Mouse (Mus musculus) G1E (cell line): ENCODE data around the gene Tmem167. TPM values are rescaled to one million over a fixed set of nuclear protein-coding genes. Genes with fewer than 3 reads are reported as not detected.

Source experiments
- ATAC-seq: 2 replicates; pipeline ENCODE4 v1.8.0; 2016; ENCODE audit warnings: mild to moderate bottlenecking; ENCODE audit not compliant: insufficient number of reproducible peaks, poor library complexity, low FRiP score, severe bottlenecking; ENCODE audit errors: extremely low read depth
- DNase-seq: peaks from one replicate; pipeline ENCODE4 v3.0.0; 2012; ENCODE audit warnings: low spot score
- H3K27me3 ChIP-seq: 2 replicates; pipeline ENCODE4 v1.6.1; 2012; ENCODE audit warnings: mild to moderate bottlenecking, low read length, inconsistent platforms; ENCODE audit not compliant: insufficient read depth
- H3K36me3 ChIP-seq: replicated peaks from 2 replicates; pipeline ENCODE3; 2012; ENCODE audit warnings: mild to moderate bottlenecking, inconsistent platforms
- H3K4me1 ChIP-seq: 2 replicates; pipeline ENCODE4 v1.6.1; 2012; ENCODE audit warnings: low read depth, low read length, inconsistent platforms, mixed read lengths; ENCODE audit not compliant: insufficient read depth
- H3K4me3 ChIP-seq: 2 replicates; pipeline ENCODE4 v1.5.1; 2012; ENCODE audit warnings: low read depth, mild to moderate bottlenecking, inconsistent platforms, low read length, moderate library complexity, mixed read lengths
- H3K9me3 ChIP-seq: replicated peaks from 2 replicates; pipeline ENCODE4 v1.6.1; 2012; ENCODE audit warnings: inconsistent platforms
- CTCF ChIP-seq: IDR thresholded peaks from 2 replicates; pipeline ENCODE4 v1.5.1; 2012; ENCODE audit warnings: low read depth, low read length, inconsistent platforms, mixed read lengths
- GATA1 ChIP-seq: IDR thresholded peaks from 2 replicates; pipeline ENCODE4 v1.6.1; 2012; ENCODE audit warnings: borderline replicate concordance, low read length, inconsistent platforms, mixed read lengths
- GATA2 ChIP-seq: IDR thresholded peaks from 2 replicates; pipeline ENCODE4 v1.6.1; 2012; ENCODE audit warnings: low read depth, low read length, inconsistent platforms, borderline replicate concordance
- POLR2AphosphoS5 ChIP-seq: IDR thresholded peaks from 2 replicates; pipeline ENCODE4 v1.6.1; 2012; ENCODE audit warnings: low read depth, low read length, inconsistent platforms; ENCODE audit not compliant: insufficient replicate concordance
- TAL1 ChIP-seq: conservative IDR thresholded peaks from 2 replicates; pipeline ENCODE4 v1.6.1; 2012; ENCODE audit warnings: low read depth, low read length, inconsistent platforms, mixed read lengths
- polyA plus RNA-seq: library from polyadenylated mRNA; stranded (reverse); fragments of >175 nt; gene quantifications from 2 replicates; pipeline ENCODE4 v1.2.3, GENCODE M21; 2012
- total RNA-seq, 2 experiments: library from RNA; stranded (forward) in 1 of 2; stranded (reverse) in 1 of 2; fragments of 200-1000 nt in 1 of 2; fragments of >200 nt in 1 of 2; fragmentation: Nextera tagmentation in 1 of 2; gene quantifications; 2 replicates each; pipeline ENCODE4 v1.2.3; 2014 to 2017

The Tmem167 gene
- total and polyA plus RNA-seq, 3 experiments = 4.8 to 33.0 (median 20.0) TPM

DNA sequence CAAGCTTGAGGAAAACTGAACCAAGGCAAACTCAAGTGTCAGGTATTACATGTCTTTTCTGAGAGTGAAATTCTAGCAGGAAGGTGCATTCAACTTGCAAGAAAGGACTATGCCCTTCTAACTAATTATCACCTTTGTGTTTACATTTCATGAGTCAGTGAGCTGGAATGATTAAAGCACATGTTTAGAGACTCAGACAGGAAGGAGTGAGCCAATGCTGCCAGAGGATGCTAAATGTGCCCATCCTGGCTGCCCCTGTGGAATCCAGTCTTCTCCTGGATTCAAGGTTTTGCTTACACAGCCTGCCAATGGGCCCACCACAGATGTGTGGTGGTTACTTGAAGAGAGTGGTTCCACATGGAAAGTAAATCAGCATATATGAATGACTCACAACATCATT, 82.5 kb downstream of the Tmem167 start:
- Histone ChIP-seq H3K27me3 (no peaks in the 10 kb centered on the region), H3K36me3 (no peaks in the 10 kb centered on the region), H3K4me1 (no peaks in the 10 kb centered on the region), H3K4me3 (no peak overlapping the region), H3K9me3 (no peaks in the 10 kb centered on the region)
- DNase-seq (no peak), ATAC-seq (no peak)
- TF ChIP-seq POLR2AphosphoS5 (no peak), GATA1 (no peak), GATA2 (no peak), CTCF (no peak), TAL1 (no peak)

DNA sequence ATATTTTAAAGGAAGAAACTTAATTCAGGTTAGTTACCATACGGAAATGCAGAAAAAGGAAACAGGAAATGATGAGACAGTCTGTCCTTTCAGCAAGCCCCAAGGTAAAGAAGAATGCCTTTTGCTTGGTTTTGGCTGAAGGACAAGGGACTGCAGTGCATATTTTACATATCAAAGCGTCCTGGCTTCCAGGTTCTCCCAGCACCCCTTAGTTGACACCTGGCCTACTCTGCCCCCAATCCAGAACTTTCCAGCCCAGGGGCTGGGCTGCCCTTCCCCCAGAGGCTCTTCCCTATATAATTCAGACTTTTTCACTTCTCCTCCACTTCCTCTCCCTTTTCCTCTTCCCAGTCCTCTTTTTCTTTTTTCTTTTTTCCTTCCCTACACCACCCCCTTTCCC, 86.7 kb downstream of the Tmem167 start:
- DNase-seq (no peak), ATAC-seq (no peak)
- Histone ChIP-seq H3K4me3 (no peak overlapping the region), H3K27me3 (no peaks in the 10 kb centered on the region), H3K4me1 (no peaks in the 10 kb centered on the region), H3K36me3 (no peaks in the 10 kb centered on the region), H3K9me3 (no peaks in the 10 kb centered on the region)
- TF ChIP-seq GATA1 (no peak), POLR2AphosphoS5 (no peak), TAL1 (no peak), GATA2 (no peak), CTCF (no peak)

- H3K9me3 ChIP-seq = no peaks in the 10 kb centered on the region
- no peak overlapping the region for H3K4me3 ChIP-seq
- no peaks in the 10 kb centered on the region for H3K4me1 ChIP-seq
- no peaks in the 10 kb centered on the region for H3K36me3 ChIP-seq
- H3K27me3 ChIP-seq = no peaks in the 10 kb centered on the region
- DNase-seq = no peak
- no peak for ATAC-seq
- no peak for TF ChIP-seq GATA1
- no peak for TF ChIP-seq GATA2
- no peak for TF ChIP-seq TAL1
- TF ChIP-seq POLR2AphosphoS5 = no peak
- no peak for TF ChIP-seq CTCF
Observed at GRCm38 (mm10) chr13:90182262-90182661, 93.3 kb downstream of the Tmem167 start.

- ATAC-seq (no peak), DNase-seq (no peak)
- Histone ChIP-seq H3K36me3 (no peaks in the 10 kb centered on the region), H3K27me3 (no peaks in the 10 kb centered on the region), H3K4me3 (no peak overlapping the region), H3K9me3 (no peaks in the 10 kb centered on the region), H3K4me1 (no peaks in the 10 kb centered on the region)
- no peak for TF ChIP-seq TAL1
- no peak for TF ChIP-seq GATA2
- no peak for TF ChIP-seq GATA1
- TF ChIP-seq POLR2AphosphoS5 = no peak
- TF ChIP-seq CTCF = no peak
Observed at GRCm38 (mm10) chr13:90183536-90183935, 94.6 kb downstream of the Tmem167 start.

DNA sequence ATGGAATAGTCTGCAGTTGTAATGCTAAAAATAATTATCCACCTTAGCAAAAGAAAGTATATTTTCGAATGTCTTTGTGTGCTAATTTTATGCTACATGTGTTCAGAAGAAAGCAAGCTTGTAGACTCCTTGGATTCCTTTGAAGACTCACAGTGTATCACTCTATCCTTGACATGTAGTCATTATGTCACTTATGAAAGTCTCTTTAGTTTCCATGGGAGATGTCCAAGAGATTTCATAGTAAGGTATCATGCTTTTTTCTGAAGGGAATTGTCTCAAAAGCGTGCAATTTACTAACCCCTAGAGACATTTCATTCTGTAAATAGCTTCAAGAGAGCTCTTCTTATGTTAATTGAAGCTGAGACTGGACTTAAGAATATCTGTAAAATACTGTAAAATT, 97.8 kb downstream of the Tmem167 start:
- TF ChIP-seq POLR2AphosphoS5 (no peak), GATA1 (no peak), GATA2 (no peak), TAL1 (no peak), CTCF (no peak)
- Histone ChIP-seq H3K4me1 (no peaks in the 10 kb centered on the region), H3K4me3 (no peak overlapping the region), H3K27me3 (no peaks in the 10 kb centered on the region), H3K9me3 (no peaks in the 10 kb centered on the region), H3K36me3 (no peaks in the 10 kb centered on the region)
- ATAC-seq (no peak), DNase-seq (no peak)

DNA sequence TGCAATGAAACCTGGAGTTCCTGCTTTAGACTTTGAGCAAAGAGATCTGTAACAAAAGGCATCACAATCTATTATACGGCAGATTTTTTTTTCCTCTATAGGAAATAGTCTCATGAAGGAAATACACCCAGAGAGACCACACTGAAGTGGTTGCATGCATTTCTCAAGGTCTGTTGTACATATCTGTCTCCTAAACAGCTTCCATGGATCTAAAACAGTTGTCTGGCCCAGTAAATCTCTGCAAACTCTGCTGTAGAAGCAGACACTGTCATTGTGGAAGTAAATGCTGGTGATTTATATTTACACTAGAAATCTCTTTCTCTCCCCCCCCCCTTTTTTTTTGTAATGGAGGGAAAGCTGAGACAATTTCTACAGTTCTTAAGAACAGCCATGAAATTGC, 99.1 kb downstream of the Tmem167 start:
- TF ChIP-seq TAL1 (no peak), CTCF (no peak), GATA1 (no peak), POLR2AphosphoS5 (no peak), GATA2 (no peak)
- Histone ChIP-seq H3K9me3 (no peaks in the 10 kb centered on the region), H3K36me3 (no peaks in the 10 kb centered on the region), H3K4me1 (no peaks in the 10 kb centered on the region), H3K4me3 (no peak overlapping the region), H3K27me3 (no peaks in the 10 kb centered on the region)
- ATAC-seq (no peak), DNase-seq (no peak)
